Mouse (Mus musculus): Measurements from ENCODE around the gene AC124502.3.

AC124502.3 gene

DNA sequence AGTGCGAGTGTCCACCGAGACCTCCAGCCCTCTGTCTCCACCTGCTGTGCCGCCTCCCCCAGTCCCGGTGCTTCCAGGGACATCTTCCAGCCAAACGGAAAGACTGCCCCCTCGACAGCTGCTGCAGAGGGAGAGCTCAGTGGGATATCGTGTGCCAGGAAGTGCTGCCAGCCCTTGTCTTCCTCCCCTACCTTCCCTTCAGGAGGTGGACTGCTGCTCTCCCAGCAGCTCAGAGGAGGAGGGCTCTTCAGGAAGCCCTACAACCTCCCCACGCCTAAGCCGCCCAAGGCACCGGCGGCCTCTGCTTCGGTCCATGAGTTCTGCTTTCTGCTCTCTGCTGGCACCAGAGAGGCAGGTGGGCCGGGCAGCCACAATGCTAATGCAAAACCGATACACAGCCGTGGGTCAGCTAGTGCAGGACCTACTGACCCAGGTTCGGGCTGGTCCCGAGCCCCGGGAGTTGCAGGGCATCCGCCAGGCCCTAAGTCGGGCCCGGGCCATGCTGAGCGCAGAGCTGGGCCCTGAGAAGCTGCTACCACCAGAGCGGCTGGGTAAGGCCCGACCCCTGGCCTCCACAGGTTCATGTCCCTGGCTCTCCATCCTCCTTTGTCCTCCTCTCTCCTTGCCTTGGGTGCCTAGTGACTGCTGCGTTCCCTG, 13.6 kb downstream of the AC124502.3 start:
- in situ Hi-C loops (cut with MboI; ENCODE audit: low pct_unique_long_range_greater_than_20kb in 1 of 2, low sequenced_read_pairs in 2 of 2, unreplicated experiment in 1 of 2): no loop called here

DNA sequence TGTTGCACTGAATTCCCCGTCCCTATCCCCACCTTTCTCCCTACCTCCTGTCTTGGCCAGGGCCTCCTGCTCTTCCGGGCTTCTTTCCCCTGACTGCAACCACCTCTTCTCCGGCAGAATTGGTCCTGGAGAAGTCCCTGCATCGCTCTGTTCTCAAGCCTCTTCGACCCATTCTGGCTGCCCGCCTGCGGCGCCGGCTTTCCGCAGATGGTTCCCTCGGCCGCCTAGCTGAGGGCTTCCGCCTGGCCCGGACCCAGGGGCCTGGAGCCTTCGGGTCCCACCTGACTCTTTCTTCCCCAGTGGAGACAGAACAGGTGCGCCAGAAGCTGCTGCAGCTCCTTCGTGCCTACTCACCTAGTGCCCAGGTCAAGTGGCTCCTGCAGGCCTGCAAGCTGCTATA, 14.2 kb downstream of the AC124502.3 start:
- in situ Hi-C loops (cut with MboI; ENCODE audit: low pct_unique_long_range_greater_than_20kb in 1 of 2, low sequenced_read_pairs in 2 of 2, unreplicated experiment in 1 of 2): no loop called here

DNA sequence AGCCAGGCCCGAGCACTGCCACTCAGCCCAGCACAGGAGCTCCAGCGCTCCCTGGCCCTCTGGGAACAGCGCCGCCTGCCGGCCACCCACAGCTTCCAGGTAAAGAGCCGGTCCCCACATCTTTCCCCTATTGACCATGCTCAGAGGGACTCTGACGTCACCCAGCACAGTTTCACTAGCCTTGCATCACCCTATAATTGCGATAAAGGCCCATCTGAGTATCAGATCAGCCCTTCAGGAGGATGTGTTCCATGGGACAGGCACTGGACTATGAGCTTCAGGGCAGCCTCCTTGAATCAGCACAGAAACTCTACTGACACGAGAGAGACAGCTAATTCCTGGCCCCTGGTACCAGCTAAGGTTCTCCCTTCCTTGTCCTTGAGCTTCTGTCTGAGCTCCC, 15.2 kb downstream of the AC124502.3 start:
- in situ Hi-C loops (cut with MboI; ENCODE audit: low pct_unique_long_range_greater_than_20kb in 1 of 2, low sequenced_read_pairs in 2 of 2, unreplicated experiment in 1 of 2): no loop called here

DNA sequence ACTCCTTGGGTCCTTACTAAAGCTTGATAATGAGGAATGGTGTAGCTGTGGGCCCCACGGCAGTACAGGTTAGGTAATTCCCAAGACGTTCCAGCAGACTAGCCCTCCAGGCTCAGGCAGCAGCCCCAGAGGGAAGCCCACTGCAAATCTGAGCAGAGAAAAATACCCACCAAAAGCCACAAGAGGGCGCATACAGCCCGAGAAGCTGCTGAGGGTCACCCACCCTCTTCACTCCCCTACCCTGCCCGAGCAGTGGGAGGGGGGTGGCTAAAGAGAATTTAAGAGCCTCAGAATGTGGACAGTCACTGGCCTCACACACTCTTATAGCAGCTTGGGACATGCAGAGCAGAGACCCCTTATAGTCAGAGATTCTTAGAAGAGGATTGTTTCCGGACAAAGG, 17.6 kb downstream of the AC124502.3 start:
- in situ Hi-C loops (cut with MboI; ENCODE audit: low pct_unique_long_range_greater_than_20kb in 1 of 2, low sequenced_read_pairs in 2 of 2, unreplicated experiment in 1 of 2): no loop called here

DNA sequence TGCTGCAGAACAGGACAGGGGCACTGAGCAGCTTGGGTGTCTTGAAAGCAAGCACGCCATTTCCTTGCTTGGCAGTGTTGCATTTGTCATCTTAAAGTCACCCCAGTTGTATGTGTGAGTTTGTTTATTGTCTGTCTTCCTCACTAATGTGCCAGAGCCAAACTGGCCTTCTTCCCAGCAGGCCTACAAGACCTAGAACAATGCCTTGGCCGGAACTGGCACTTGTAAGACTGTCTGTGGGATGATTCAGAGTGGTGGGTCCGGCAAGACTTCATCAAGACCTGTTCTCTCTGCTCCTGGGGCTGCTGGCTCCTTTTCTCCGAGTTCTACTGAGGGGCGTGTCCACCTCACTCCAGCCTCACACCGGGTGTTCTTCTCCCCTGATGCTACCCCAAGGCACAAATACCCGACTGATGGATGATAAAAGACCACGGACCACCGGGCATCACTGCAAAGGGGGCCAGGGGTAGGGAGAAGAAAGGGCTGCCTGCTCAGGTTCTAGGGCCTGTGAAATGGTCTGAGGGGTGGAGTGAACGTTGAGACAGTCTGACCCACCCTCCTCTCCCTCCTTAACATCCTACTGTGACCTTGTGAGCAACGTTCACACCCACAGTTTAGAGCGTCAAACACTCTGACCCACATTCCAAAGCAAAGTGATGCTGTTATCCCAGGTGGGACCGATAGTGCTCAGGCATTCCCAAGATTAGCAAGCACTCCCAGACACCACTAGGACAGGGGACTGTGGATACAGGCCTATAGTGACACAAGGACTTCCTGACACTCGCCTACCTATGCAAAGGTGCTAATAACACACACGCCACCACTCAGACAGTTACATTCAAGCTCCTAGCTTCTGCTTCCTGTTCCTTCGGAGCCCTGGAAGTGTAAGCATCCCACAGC, 19.4 kb downstream of the AC124502.3 start:
- in situ Hi-C loops (cut with MboI; ENCODE audit: low pct_unique_long_range_greater_than_20kb in 1 of 2, low sequenced_read_pairs in 2 of 2, unreplicated experiment in 1 of 2): no loop called here

DNA sequence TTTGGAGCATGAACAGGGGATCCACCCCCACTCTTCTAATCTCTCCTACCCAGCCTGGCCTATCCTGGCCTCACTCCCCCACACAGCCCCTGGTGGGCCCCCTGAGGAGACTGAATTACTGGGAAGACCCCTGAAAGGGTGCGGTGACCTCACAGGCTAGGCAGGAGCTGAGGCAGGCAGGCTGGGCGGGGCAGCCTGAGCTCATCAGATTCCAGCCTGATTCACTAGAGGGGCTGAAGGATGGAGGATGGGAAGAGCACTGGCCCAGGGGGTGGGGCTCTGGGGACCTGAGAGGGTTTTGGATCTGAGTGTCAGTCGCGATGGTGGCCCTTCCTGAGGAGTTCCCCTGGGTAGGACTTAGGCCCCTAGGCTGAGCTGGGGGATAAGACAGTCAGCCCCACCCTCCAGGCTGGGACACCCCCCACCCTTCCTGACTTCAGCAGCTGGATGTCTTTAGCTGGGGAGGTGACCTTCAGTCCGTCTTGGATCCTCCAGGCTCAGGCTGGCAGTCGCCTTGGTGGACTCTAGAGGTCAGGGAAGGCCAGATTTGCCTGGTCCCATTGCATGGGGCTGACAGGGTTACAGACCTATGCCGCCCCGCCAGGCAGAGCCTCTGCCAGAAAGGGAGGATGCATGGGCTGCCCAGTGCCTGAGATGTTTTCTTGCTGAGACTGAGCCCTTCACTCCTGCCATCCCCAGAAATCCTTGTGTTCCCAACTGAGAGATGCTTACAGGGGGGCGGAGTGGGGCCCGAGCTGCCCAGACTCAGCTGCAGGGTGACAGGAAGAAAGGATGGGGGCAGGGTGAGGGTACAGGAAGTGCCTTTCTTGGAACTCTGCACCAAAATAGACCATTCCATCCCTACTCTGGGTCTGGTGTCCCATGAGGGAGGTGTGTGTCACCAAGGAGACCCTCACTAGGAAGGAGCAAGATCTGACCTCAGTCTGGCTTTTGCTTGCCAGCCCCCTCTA, 20.4 kb downstream of the AC124502.3 start:
- in situ Hi-C loops (cut with MboI; ENCODE audit: low pct_unique_long_range_greater_than_20kb in 1 of 2, low sequenced_read_pairs in 2 of 2, unreplicated experiment in 1 of 2): no loop called here

DNA sequence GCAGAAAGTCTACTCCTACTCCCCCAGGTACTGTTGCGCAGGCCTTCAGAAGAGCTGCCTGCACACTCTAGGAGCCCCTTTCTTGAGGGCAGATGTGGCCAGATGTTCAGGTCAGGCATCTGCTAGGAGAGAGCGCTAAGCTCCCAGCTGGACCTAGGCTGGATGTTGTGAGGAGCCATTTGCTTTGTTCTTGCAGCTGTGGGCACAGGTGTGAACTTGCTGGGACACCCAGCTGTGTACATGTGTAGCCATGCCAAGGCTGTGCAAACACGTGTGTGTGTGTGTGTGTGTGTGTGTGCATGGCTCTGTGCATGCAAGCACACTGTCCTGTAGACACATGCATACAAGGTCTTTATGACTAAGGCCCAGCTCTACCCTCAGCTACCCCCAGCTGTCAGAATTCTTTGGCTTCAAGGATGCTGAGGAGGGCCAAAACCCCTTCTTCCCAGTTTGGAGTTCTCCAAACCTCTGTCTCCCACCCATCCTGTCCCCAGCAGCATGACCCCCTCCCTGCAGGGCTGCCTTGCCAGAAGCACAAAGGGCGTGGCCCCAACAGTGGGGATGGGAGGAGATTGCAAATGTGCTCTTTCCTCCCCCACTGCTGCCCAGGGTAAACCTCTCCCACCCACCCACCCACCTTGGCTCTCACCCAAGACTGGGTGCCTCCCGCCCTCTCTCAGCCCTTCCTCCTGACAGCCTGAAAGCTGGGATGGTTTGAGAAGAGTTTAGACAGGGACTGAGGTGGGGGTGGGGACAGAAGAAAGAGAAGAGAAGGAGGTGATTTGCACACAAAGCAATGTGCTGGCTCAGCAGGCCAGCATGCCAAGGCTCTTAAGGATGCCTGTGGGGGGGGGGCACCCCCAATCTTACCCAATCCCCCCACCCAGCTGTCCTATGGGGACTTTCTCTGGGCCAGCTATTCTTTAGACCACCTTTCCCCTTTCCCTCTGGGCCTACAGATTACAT, 22.0 kb downstream of the AC124502.3 start:
- in situ Hi-C loops (cut with MboI; ENCODE audit: low pct_unique_long_range_greater_than_20kb in 1 of 2, low sequenced_read_pairs in 2 of 2, unreplicated experiment in 1 of 2): no loop called here

DNA sequence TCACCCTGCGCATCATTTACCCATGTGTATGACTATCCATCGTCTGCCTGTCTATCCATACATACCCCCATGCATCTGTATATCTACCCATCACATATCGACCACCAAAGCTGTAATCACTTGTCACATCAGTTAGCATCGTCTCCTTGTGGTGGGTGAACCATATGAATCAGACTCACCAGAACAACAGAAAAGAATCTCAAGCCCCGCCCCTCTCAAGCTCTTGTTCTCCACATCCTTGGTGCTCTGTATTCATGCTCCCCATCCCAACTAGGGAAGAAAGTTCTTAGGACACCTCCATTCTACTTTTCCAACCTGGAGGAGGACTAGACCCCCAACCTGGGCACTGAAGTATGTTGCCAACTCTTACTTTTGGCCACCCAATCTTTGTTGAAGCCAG, 23.4 kb downstream of the AC124502.3 start:
- in situ Hi-C loops (cut with MboI; ENCODE audit: low pct_unique_long_range_greater_than_20kb in 1 of 2, low sequenced_read_pairs in 2 of 2, unreplicated experiment in 1 of 2): no loop called here

DNA sequence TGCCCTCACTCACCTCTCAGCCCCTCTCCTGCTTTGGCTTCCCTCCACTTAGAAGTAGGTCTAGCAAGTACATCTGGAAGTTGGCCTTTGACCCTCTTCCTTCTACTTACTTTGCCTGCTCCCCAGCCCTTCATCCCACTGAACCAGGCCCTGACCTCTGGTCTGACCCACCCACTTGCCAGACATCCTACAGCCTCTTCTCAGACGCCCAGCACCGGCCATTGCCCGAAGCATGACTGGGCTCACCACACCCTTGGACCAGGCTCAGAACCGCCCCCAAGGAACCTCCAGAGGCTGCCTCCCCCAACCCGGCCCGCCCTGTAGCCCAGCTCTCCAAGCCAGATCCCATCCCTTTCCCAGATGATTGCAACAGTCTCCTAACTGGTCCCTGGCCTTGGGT, 23.8 kb downstream of the AC124502.3 start:
- in situ Hi-C loops (cut with MboI; ENCODE audit: low pct_unique_long_range_greater_than_20kb in 1 of 2, low sequenced_read_pairs in 2 of 2, unreplicated experiment in 1 of 2): no loop called here

DNA sequence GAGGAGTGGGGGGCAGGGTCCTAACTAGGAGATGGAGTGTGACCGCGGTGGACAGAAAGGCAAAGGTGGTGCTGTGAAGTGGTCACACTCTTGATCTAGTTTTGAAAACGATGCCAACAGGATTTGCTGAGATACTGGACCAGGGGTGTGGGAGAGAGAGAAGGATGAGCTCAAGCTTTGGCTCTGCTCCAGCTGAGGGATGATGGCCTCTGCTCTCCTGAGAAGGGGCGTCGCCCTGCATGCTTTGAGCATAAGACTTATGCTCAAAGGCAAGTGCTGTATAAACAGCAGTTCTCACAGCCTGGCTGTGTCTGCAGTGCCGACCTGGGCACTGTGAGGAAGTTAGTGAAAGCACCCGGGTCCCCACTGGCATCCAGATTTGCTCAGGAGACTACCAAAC, 26.4 kb downstream of the AC124502.3 start:
- in situ Hi-C loops (cut with MboI; ENCODE audit: low pct_unique_long_range_greater_than_20kb in 1 of 2, low sequenced_read_pairs in 2 of 2, unreplicated experiment in 1 of 2): no loop called here

DNA sequence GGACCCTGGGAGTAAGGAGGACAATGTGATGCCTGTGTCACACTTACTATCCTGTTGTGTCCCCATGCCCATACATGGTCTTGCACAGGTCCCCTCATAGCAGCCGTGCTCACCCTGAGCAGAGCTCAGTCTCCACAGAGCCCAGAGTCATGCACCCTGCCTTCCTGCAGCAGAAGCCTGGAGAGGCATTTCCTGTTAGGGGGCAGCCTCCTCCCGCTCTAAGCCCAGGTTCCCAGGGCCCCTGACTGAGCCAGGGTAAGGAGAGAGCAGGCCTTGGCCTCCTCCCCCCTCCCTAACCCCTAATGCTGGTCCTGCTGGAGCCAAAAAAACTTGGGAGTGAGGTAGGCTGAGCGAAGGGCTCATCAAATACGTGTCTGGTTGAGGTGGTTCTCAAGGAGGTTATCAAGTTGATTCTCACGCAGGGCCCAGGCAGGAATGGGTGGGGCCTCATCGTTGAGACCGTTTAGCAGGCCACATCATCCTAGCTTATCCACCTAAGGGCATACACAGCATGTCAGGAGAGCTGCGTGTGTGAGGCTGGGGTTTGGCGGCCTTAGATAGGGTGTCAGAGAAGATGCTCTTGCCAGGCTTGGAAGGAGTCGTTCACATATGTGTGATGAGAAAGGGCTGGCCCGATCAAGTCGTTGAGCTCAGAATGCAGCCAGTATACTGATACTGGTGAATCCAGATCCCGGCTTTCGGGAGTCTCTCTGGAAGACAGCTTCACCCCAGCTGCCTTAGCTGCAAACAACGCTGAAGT, 28.5 kb downstream of the AC124502.3 start:
- in situ Hi-C loops (cut with MboI; ENCODE audit: low pct_unique_long_range_greater_than_20kb in 1 of 2, low sequenced_read_pairs in 2 of 2, unreplicated experiment in 1 of 2): no loop called here

DNA sequence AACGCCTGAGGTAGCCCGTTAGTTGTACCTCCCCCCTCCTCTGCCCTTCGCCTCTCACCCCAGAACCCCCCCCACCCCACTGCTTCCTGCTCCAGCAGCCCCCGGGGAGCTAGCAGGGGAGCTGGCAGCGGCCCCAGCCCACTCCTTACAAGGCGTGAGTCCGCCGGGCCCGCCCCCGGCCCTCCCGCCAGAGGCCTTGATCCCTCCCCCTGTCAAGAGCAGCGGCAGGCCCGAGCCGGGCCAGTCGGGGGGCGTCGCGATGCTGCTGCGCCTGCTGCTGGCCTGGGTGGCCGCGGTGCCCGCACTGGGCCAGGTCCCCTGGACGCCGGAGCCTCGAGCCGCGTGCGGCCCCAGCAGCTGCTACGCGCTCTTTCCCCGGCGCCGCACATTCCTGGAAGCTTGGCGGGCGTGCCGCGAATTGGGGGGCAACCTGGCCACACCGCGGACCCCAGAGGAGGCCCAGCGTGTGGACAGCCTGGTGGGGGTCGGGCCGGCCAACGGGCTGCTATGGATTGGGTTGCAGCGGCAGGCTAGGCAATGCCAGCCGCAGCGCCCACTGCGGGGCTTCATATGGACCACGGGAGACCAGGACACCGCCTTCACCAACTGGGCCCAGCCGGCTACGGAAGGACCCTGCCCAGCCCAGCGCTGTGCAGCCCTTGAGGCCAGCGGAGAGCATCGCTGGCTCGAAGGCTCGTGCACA, 29.3 kb downstream of the AC124502.3 start, which contains the start of gene Cd248:
Gene Cd248, plus strand, starts transcription at position 212 of the 703 bp plus-strand sequence.
- in situ Hi-C loops (cut with MboI; ENCODE audit: low pct_unique_long_range_greater_than_20kb in 1 of 2, low sequenced_read_pairs in 2 of 2, unreplicated experiment in 1 of 2): no loop called here

DNA sequence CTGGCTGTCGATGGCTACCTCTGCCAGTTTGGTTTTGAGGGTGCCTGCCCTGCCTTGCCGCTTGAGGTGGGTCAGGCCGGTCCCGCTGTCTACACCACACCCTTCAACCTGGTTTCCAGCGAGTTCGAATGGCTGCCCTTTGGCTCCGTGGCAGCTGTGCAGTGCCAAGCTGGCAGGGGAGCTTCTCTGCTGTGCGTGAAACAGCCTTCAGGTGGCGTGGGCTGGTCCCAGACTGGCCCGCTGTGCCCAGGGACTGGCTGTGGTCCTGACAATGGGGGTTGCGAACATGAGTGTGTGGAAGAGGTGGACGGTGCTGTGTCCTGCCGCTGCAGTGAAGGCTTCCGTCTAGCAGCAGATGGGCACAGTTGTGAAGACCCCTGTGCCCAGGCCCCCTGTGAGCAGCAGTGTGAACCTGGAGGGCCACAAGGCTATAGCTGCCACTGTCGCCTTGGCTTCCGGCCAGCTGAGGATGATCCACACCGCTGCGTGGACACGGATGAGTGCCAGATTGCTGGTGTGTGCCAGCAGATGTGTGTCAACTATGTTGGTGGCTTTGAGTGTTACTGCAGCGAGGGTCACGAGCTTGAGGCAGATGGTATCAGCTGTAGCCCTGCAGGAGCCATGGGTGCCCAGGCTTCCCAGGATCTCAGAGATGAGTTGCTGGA, 30.0 kb downstream of the AC124502.3 start:
- in situ Hi-C loops (cut with MboI; ENCODE audit: low pct_unique_long_range_greater_than_20kb in 1 of 2, low sequenced_read_pairs in 2 of 2, unreplicated experiment in 1 of 2): no loop called here

DNA sequence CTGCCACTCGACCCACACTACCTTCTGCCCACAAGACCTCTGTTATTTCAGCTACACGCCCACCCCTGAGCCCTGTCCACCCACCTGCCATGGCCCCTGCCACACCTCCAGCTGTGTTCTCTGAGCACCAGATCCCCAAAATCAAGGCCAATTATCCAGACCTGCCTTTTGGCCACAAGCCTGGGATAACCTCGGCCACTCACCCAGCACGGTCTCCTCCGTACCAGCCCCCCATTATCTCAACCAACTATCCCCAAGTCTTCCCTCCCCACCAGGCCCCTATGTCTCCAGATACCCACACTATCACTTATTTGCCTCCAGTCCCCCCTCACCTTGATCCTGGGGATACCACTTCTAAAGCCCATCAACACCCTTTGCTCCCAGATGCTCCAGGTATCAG, 30.8 kb downstream of the AC124502.3 start:
- in situ Hi-C loops (cut with MboI; ENCODE audit: low pct_unique_long_range_greater_than_20kb in 1 of 2, low sequenced_read_pairs in 2 of 2, unreplicated experiment in 1 of 2): no loop called here

DNA sequence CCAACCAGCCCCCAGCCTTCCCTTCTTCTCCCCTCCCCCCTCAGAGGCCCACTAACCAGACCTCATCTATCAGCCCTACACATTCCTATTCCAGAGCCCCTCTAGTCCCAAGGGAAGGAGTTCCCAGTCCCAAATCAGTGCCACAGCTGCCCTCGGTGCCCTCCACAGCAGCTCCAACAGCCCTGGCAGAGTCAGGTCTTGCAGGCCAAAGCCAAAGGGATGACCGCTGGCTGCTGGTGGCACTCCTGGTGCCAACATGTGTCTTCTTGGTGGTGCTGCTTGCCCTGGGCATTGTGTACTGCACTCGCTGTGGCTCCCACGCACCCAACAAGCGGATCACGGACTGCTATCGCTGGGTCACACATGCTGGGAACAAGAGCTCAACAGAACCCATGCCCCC, 31.3 kb downstream of the AC124502.3 start:
- in situ Hi-C loops (cut with MboI; ENCODE audit: low pct_unique_long_range_greater_than_20kb in 1 of 2, low sequenced_read_pairs in 2 of 2, unreplicated experiment in 1 of 2): no loop called here

DNA sequence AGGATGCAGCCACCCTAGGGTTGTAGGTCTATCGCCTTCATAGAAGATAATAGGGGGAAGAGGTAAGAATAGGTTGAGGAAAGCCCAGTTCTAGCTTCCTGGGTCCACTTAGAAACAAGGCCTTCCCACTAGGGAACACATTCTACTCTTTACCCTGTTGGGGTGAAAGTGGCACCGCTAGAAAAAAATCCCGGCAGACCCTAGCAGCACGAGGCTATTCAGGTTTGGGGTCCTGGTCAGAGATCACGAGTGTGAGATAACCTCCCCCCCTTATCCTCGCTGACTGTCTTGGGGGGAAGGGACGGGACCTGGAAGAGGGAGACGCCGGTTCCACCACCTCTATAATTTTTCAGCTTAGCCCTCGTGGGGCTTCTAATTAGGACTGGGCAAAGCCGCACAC, 32.4 kb downstream of the AC124502.3 start:
- in situ Hi-C loops (cut with MboI; ENCODE audit: low pct_unique_long_range_greater_than_20kb in 1 of 2, low sequenced_read_pairs in 2 of 2, unreplicated experiment in 1 of 2): no loop called here

Measured in mouse embryonic stem cell (cell line).